Mouse (Mus musculus) brain, adult 2 months (tissue): Measurements from ENCODE around the gene Fsd1l.

Source experiments
- DNase-seq: peaks from one replicate; pipeline ENCODE4 v3.0.0; 2011; ENCODE audit warnings: low read depth, low spot score

The Fsd1l gene

GRCm38 (mm10) chr4:53738956-53739616, 107.8 kb downstream of the Fsd1l start:
- DNase-seq = peak; percentile 73

DNA sequence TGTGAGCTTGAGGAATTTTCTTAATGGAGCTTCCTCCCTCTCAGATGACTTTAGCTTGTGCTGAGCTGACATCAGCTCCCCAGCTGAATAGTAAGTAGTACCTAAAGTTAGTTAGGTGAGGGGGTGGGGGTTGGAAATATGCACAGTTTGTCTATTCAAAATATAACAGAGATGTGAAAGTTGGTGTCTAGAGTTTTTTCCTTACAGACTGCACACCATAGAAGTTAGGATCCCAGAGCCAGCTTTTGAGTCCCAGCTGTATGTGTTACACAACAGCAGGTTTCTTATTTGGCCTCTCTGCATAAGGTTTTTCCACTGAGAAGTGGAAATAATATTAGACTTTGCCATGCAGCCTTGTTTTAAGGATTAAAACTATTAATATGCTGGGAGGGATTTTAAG, 118.6 kb downstream of the Fsd1l start:
- peak; percentile 77 for DNase-seq

- DNase-seq = peak; percentile 91
These were observed 119.3 kb downstream of the Fsd1l start for GRCm38 (mm10) chr4:53750391-53751120.
